Mouse (Mus musculus): ENCODE measurements at regions not wholly inside any gene's neighbourhood (a gene's known extent, or its start where the extent isn't known, plus 50 kb on each side); places are given as distances from the start of the nearest gene placed in this dataset.

GRCm38 (mm10) chr11:28648916-28649315, 64.8 kb upstream of the Ccdc85a start:
- no peak for DNase-seq (ENCODE audit: extremely low spot score in 1 of 2, low spot score in 2 of 2)
- no peak for TF ChIP-seq CTCF (IDR thresholded peaks at IDR 0.05)
- H3K4me3 ChIP-seq = no peak overlapping the region
- H3K27ac ChIP-seq = no peak overlapping the region
- intact Hi-C loops (cut with DNase I) = no loop called here

- no peak overlapping the region for H3K27ac ChIP-seq
- DNase-seq (ENCODE audit: extremely low spot score in 1 of 2, low spot score in 2 of 2) = no peak
- intact Hi-C loops (cut with DNase I) = no loop called here
- H3K4me3 ChIP-seq = no peak overlapping the region
- TF ChIP-seq CTCF (IDR thresholded peaks at IDR 0.05) = no peak
Measured at GRCm38 (mm10) chr11:28639081-28639480, 55.0 kb upstream of the Ccdc85a start.

GRCm38 (mm10) chr11:28636752-28637151, 52.6 kb upstream of the Ccdc85a start:
- Histone ChIP-seq H3K4me3 (no peak overlapping the region), H3K27ac (no peak overlapping the region)
- TF ChIP-seq CTCF (IDR thresholded peaks at IDR 0.05) = no peak
- no peak for DNase-seq (ENCODE audit: extremely low spot score in 1 of 2, low spot score in 2 of 2)
- intact Hi-C loops (cut with DNase I) = no loop called here

Small RNA genes lying in the stretch of these regions (microRNA-seq; reads per million reads assigned to microRNA genes)
- 0 reads per million in 2 experiments for gene Mir216a
- 0 reads per million in 2 experiments for gene Mir216b
- gene Mir216c = 0 reads per million in 2 experiments
- 0 to 2.2 reads per million in 2 experiments for gene Mir217

Data from left cerebral cortex, adult 2 months (tissue).